Mouse (Mus musculus) forebrain, embryonic 11.5 days (tissue): ENCODE data around the gene Tldc1. TPM values are rescaled to one million over a fixed set of nuclear protein-coding genes. Genes with fewer than 3 reads are reported as not detected.

Experiments used
- ATAC-seq: fragments of 200-750 bp; cut with Nextera tagmentation; replicated peaks from 2 replicates; pipeline ENCODE4 v1.8.0; 2017; ENCODE audit warnings: moderate TSS enrichment; ENCODE audit not compliant: low FRiP score
- DNase-seq: peaks from one replicate; pipeline ENCODE4 v3.0.0-alpha.2; 2017; ENCODE audit warnings: low spot score
- H3K27ac ChIP-seq: fragments of 300-500 bp; sonication (generic); 2 replicates; pipeline ENCODE4 v1.5.1; 2014; ENCODE audit warnings: low read depth, low read length
- H3K27me3 ChIP-seq: fragments of 300-500 bp; sonication (generic); 2 replicates; pipeline ENCODE4 v1.6.1; 2014; ENCODE audit warnings: mild to moderate bottlenecking, low read length, mixed read lengths; ENCODE audit not compliant: control insufficient read depth, insufficient read depth
- H3K36me3 ChIP-seq: fragments of 300-500 bp; sonication (generic); 2 replicates; pipeline ENCODE4 v1.6.1; 2014; ENCODE audit warnings: mild to moderate bottlenecking, low read length, moderate library complexity, mixed read lengths; ENCODE audit not compliant: control insufficient read depth, insufficient read depth
- H3K4me1 ChIP-seq: fragments of 300-500 bp; sonication (generic); replicated peaks from 2 replicates; pipeline ENCODE4 v1.6.1; 2014; ENCODE audit warnings: low read length, mixed read lengths; ENCODE audit not compliant: control insufficient read depth, insufficient read depth
- H3K4me2 ChIP-seq: fragments of 300-500 bp; sonication (generic); 2 replicates; pipeline ENCODE4 v1.6.1; 2014; ENCODE audit warnings: low read depth, mild to moderate bottlenecking, low read length, moderate library complexity, mixed read lengths; ENCODE audit not compliant: severe bottlenecking
- H3K4me3 ChIP-seq: fragments of 300-500 bp; sonication (generic); 2 replicates; pipeline ENCODE4 v1.5.1; 2014; ENCODE audit warnings: low read depth, low read length
- H3K9ac ChIP-seq: fragments of 300-500 bp; sonication (generic); 2 replicates; pipeline ENCODE4 v1.6.1; 2014; ENCODE audit warnings: low read length
- H3K9me3 ChIP-seq: fragments of 300-500 bp; sonication (generic); 2 replicates; pipeline ENCODE4 v1.6.1; 2016; ENCODE audit warnings: low read length, mixed read lengths; ENCODE audit not compliant: control insufficient read depth
- WGBS: fragments of 180-500 bp; shearing (Covaris S2); extraction: QIAGEN DNeasy Blood & Tissue Kit; methylation state at CpG from one replicate; pipeline ENCODE4 v1.1.7; 2014; 5-methylcytosine and 5-hydroxymethylcytosine counted together
- polyA plus RNA-seq: library from polyadenylated mRNA; unstranded; fragments of >200 nt; fragmentation: Nextera tagmentation; extraction: Ambion mirVana; gene quantifications from 2 replicates; pipeline ENCODE4 v1.2.1, GENCODE M21; 2014

Tldc1 gene
- polyA plus RNA-seq, 1 experiment from 2014 or later, result 13.4 TPM

- H3K27me3 ChIP-seq, result no peaks in the 10 kb centered on the region
- 0 out of 2 replicates have a peak, but pooled peaks cover 2% of the 10 kb centered on the region for H3K4me1 ChIP-seq
- 88% methylated on average over 7 of the region's 7 CpGs for WGBS
- H3K36me3 ChIP-seq, result no peaks in the 10 kb centered on the region
- no peaks in the 10 kb centered on the region for H3K9me3 ChIP-seq
- DNase-seq, result no peak
- no peak overlapping the region for H3K27ac ChIP-seq
- H3K4me2 ChIP-seq, result no peak overlapping the region
- no peak overlapping the region for H3K4me3 ChIP-seq
- no peak overlapping the region for H3K9ac ChIP-seq
- no peak for ATAC-seq
These were observed 1.5 kb downstream of the Tldc1 start for GRCm38 (mm10) chr8:119776668-119777245.

GRCm38 (mm10) chr8:119765761-119766444 lies 12.3 kb downstream of the Tldc1 start:
- Histone ChIP-seq H3K9me3 (no peaks in the 10 kb centered on the region), H3K27ac (no peak overlapping the region), H3K4me2 (no peak overlapping the region), H3K4me3 (no peak overlapping the region), H3K4me1 (no peaks in the 10 kb centered on the region), H3K36me3 (no peaks in the 10 kb centered on the region), H3K27me3 (no peaks in the 10 kb centered on the region), H3K9ac (no peak overlapping the region)
- DNase-seq (no peak), ATAC-seq (no peak)
- WGBS, result 82% methylated on average over 22 of the region's 22 CpGs

- Histone ChIP-seq H3K36me3 (no peaks in the 10 kb centered on the region), H3K9me3 (no peaks in the 10 kb centered on the region), H3K27ac (no peak overlapping the region), H3K27me3 (no peaks in the 10 kb centered on the region), H3K4me1 (no peaks in the 10 kb centered on the region), H3K9ac (no peak overlapping the region), H3K4me2 (no peak overlapping the region), H3K4me3 (no peak overlapping the region)
- DNase-seq (no peak), ATAC-seq (no peak)
- WGBS, result 86% methylated on average over 10 of the region's 10 CpGs
These were observed 12.9 kb downstream of the Tldc1 start for GRCm38 (mm10) chr8:119765311-119765710.

- no peak overlapping the region for H3K4me3 ChIP-seq
- H3K4me1 ChIP-seq, result no peaks in the 10 kb centered on the region
- ATAC-seq, result no peak
- H3K9me3 ChIP-seq, result no peaks in the 10 kb centered on the region
- DNase-seq, result no peak
- WGBS, result 92% methylated on average over 21 of the region's 21 CpGs
- H3K4me2 ChIP-seq, result no peak overlapping the region
- H3K9ac ChIP-seq, result no peak overlapping the region
- H3K27ac ChIP-seq, result no peak overlapping the region
- H3K36me3 ChIP-seq, result no peaks in the 10 kb centered on the region
- no peaks in the 10 kb centered on the region for H3K27me3 ChIP-seq
These were observed 15.7 kb downstream of the Tldc1 start for GRCm38 (mm10) chr8:119762226-119763220.

GRCm38 (mm10) chr8:119761692-119762091 lies 16.5 kb downstream of the Tldc1 start:
- no peaks in the 10 kb centered on the region for H3K36me3 ChIP-seq
- DNase-seq (no peak), ATAC-seq (no peak)
- WGBS, result 91% methylated on average over 11 of the region's 11 CpGs
- H3K4me2 ChIP-seq, result no peak overlapping the region
- H3K9me3 ChIP-seq, result no peaks in the 10 kb centered on the region
- H3K27ac ChIP-seq, result no peak overlapping the region
- H3K4me3 ChIP-seq, result no peak overlapping the region
- no peak overlapping the region for H3K9ac ChIP-seq
- H3K4me1 ChIP-seq, result no peaks in the 10 kb centered on the region
- no peaks in the 10 kb centered on the region for H3K27me3 ChIP-seq

- ATAC-seq (no peak), DNase-seq (no peak)
- H3K27ac ChIP-seq, result no peak overlapping the region
- H3K4me2 ChIP-seq, result no peak overlapping the region
- H3K4me1 ChIP-seq, result peaks cover 4% of the 10 kb centered on the region
- no peaks in the 10 kb centered on the region for H3K9me3 ChIP-seq
- no peak overlapping the region for H3K4me3 ChIP-seq
- H3K27me3 ChIP-seq, result no peaks in the 10 kb centered on the region
- 58% methylated on average over 5 of the region's 5 CpGs for WGBS
- no peak overlapping the region for H3K9ac ChIP-seq
- no peaks in the 10 kb centered on the region for H3K36me3 ChIP-seq
These were observed 21.7 kb downstream of the Tldc1 start for GRCm38 (mm10) chr8:119756538-119756937.

- 49% methylated on average over 2 of the region's 2 CpGs for WGBS
- H3K4me2 ChIP-seq, result no peak overlapping the region
- no peak overlapping the region for H3K4me3 ChIP-seq
- DNase-seq (no peak), ATAC-seq (no peak)
- no peaks in the 10 kb centered on the region for H3K9me3 ChIP-seq
- H3K4me1 ChIP-seq, result peaks cover 4% of the 10 kb centered on the region
- no peaks in the 10 kb centered on the region for H3K27me3 ChIP-seq
- H3K36me3 ChIP-seq, result no peaks in the 10 kb centered on the region
- no peak overlapping the region for H3K9ac ChIP-seq
- no peak overlapping the region for H3K27ac ChIP-seq
These were observed 22.1 kb downstream of the Tldc1 start for GRCm38 (mm10) chr8:119756147-119756461.

- Histone ChIP-seq H3K9ac (no peak overlapping the region), H3K27ac (no peak overlapping the region), H3K27me3 (no peaks in the 10 kb centered on the region), H3K4me3 (peak overlapping the region; percentile 19), H3K4me1 (peaks cover 4% of the 10 kb centered on the region), H3K9me3 (no peaks in the 10 kb centered on the region), H3K36me3 (no peaks in the 10 kb centered on the region), H3K4me2 (peak overlapping the region; percentile 46)
- 14% methylated on average over 28 of the region's 28 CpGs for WGBS
- DNase-seq (no peak), ATAC-seq (peak; percentile 42; the same call in 1 of the 2 replicates)
These were observed 22.7 kb downstream of the Tldc1 start for GRCm38 (mm10) chr8:119755238-119756146.
